Mouse (Mus musculus): ENCODE results near the gene Notch1.

DNA sequence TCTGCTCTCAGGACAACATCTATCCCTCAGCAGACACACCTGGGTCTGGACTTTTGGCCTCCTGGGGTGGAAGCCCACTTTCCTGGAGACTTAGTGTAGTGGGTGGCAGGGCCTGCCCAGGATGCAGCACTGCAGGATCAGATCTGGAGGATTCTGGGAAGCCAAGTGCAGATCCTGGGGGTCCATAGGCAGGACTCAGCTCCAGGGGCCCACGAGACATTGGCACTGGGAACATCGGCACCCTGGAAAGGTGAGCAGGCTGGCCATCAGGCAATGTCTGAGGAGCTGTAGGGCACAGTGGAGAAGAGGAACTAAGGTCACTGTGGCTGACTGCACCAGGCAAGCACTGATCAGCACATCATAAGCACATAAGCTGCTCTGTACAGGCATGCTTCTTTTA lies 94.5 kb downstream of the Notch1 start:
- TF ChIP-seq CTCF (IDR thresholded peaks at IDR 0.05; ENCODE audit: low read depth) (no peak), EP300 (IDR thresholded peaks at IDR 0.05; ENCODE audit: low read depth) (no peak)

All from liver, embryonic 14.5 days (tissue).